Mouse (Mus musculus): ENCODE measurements around the gene Fam126a. TPM values are rescaled to one million over a fixed set of nuclear protein-coding genes. Genes with fewer than 3 reads are reported as not detected.
A peak's percentile ranks its signal among the peaks of the same experiment; 100 is the strongest.

Gene Fam126a
- total RNA-seq, 2 experiments from 2014 or later: 10.6 to 11.3 TPM

GRCm38 (mm10) chr5:24041341-24041852, 10.9 kb upstream of the Fam126a start:
- no peak for ATAC-seq (replicated peaks; ENCODE audit: poor library complexity, severe bottlenecking)

- ATAC-seq (replicated peaks; ENCODE audit: poor library complexity, severe bottlenecking): no peak
These were observed 10.1 kb upstream of the Fam126a start for GRCm38 (mm10) chr5:24040601-24041000.

DNA sequence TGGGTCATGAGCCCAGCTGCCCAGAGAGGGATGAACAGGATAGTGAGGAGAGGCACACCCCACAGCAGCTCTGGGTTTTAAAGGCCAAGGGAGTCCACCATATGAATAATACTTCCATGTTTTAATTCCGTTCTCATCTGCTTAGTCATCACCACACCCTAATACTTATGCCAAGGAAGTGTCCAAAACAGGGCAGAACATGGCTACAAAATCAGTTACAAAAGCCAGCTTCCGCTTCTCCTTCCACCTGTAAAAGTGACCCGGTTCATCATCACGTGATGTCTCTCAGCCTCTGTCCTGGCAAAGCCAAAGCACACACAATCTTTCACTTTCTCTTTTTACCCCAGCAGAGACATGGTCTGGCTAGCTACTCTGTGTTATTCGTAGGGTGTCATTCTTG, 8.9 kb upstream of the Fam126a start:
- ATAC-seq (replicated peaks; ENCODE audit: poor library complexity, severe bottlenecking): peak; percentile 68

DNA sequence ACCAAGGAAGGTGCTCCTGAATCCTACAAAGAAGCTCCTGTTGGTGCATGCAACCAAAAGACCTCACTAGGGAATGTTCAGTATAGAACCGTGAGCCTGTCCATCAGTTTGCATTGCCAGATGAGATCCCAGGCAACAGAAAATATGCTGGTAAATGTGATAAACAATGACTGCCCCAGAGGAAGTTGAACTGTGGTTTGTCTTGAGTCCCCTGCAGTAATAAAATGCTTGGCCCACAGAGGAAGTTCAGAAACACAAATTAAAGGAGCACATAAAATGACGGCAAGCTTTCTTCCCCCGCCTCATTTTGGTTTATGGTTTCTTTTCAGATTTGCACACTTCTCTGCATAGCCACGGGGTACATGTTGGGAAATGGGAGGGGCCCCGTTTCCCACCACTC, 8.3 kb upstream of the Fam126a start:
- peak; percentile 48 for ATAC-seq (replicated peaks; ENCODE audit: poor library complexity, severe bottlenecking)

DNA sequence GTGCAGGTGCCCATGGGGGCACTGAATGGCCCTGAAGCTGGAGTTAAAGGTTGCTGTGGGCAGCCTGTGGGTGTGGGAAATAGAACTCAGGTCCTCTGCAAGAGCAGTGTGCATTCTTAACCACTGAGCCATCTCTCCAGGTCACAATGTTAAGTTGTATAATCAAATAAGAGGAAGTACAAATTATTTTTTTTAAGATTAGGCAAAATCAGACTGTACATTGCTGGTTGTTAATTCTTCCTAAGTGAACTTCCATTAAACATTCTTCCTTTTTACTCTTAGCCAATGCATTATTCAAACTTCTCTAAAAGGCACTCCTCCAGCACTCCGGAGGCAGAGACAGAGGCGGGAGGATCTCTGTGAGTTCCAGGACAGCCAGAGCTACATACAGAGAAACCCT, 7.7 kb upstream of the Fam126a start:
- peak; percentile 21 for ATAC-seq (replicated peaks; ENCODE audit: poor library complexity, severe bottlenecking)

DNA sequence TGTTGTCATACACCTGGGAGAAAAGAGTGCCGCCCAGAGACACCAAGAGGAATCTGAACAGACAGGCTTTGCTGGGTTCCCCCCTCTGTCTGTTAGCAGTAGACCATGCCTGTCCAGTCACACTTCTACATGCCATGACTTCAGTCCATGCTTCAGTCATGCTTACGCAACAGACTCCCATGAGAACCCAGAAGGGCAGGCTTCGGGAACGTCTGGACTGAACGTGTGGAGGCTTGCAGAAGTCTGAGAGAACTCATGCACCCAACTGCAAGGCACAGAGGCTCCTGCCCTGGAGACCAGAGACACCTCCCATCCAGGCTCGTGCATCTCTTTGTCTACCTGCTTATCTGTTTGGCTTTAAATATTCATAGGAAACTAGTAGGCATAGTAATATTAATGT, 6.2 kb upstream of the Fam126a start:
- no peak for ATAC-seq (replicated peaks; ENCODE audit: poor library complexity, severe bottlenecking)

DNA sequence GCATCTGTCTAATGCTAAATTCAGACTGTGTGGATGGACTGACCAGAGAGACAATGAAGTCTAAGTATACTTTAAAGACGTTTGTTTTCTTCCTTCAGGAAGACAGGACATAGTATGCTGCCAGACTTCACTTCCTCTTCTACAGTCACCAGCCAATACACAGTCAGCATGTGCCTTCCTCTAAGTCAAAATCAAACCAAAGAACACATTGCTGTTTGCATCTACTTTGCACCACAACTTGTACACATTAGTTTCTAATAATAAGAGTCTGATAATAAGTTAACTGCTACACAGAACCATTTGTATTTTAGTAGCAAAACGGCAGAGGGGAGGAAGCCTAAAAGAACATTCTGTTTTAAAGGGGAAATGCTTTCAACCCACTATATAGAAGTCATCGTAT, 4.5 kb upstream of the Fam126a start:
- no peak; the same call in 1 of the 2 replicates for ATAC-seq (replicated peaks; ENCODE audit: poor library complexity, severe bottlenecking)

GRCm38 (mm10) chr5:24034091-24034490, 3.6 kb upstream of the Fam126a start:
- no peak for ATAC-seq (replicated peaks; ENCODE audit: poor library complexity, severe bottlenecking)

DNA sequence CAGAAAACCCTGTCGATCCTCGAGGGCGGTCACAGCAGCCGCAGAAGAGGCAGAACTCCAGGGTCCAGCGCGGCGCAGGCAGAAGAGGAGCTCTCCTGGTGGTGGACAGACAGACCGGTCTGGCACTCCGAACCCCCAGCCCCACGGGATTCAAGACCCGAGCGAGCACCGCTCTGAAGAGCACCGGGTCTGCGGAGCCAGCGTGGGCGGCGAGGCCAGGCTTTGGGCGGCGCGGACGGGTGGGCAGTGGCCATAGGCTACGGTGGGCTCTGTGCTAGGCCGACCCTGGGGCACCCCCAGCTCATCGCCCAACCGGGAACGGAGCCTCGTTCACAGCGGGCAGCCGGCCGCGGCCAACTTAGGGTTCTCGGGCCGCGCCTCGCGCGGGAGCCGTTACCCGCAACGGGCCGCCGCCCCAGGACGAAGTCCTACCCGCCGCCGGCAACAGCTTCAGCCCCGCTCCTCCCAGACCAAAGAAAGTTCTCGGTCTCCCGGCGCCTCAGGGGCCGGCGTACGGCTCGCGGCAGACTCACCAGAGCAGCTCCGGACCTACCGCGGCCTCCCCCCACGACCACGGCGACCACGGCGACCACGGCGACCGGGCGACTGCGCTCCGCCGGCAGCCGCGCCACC, 428 bp downstream of the Fam126a start:
- ATAC-seq (replicated peaks; ENCODE audit: poor library complexity, severe bottlenecking): peak; percentile 11; the same call in 1 of the 2 replicates

- peak; percentile 40 for ATAC-seq (replicated peaks; ENCODE audit: poor library complexity, severe bottlenecking)
These were observed 1.1 kb downstream of the Fam126a start for GRCm38 (mm10) chr5:24029331-24029771.

GRCm38 (mm10) chr5:24024957-24025356, 5.5 kb downstream of the Fam126a start:
- ATAC-seq (replicated peaks; ENCODE audit: poor library complexity, severe bottlenecking): no peak

- no peak for ATAC-seq (replicated peaks; ENCODE audit: poor library complexity, severe bottlenecking)
These were observed 7.3 kb downstream of the Fam126a start for GRCm38 (mm10) chr5:24023226-24023625.

DNA sequence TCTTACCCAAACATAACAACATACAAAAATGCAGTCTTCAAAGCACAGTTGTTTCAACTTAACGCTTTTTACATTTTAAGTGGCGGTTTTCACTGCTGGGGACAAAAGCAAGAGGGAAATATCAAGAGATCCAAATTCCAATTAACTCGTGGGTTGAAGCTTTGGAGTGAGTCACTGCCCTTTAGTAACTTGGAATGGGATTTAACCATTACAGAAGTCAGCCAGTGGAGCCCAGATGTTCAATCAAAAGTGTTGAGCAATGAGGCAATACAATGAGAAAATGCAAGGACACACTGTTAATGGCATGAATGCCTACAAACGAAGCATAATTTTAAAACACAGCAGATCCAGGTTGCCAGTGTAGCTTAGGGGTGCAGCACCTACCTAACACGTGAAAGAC, 8.8 kb downstream of the Fam126a start:
- no peak for ATAC-seq (replicated peaks; ENCODE audit: poor library complexity, severe bottlenecking)

- no peak for ATAC-seq (replicated peaks; ENCODE audit: poor library complexity, severe bottlenecking)
These were observed 10.1 kb downstream of the Fam126a start for GRCm38 (mm10) chr5:24020380-24020779.

DNA sequence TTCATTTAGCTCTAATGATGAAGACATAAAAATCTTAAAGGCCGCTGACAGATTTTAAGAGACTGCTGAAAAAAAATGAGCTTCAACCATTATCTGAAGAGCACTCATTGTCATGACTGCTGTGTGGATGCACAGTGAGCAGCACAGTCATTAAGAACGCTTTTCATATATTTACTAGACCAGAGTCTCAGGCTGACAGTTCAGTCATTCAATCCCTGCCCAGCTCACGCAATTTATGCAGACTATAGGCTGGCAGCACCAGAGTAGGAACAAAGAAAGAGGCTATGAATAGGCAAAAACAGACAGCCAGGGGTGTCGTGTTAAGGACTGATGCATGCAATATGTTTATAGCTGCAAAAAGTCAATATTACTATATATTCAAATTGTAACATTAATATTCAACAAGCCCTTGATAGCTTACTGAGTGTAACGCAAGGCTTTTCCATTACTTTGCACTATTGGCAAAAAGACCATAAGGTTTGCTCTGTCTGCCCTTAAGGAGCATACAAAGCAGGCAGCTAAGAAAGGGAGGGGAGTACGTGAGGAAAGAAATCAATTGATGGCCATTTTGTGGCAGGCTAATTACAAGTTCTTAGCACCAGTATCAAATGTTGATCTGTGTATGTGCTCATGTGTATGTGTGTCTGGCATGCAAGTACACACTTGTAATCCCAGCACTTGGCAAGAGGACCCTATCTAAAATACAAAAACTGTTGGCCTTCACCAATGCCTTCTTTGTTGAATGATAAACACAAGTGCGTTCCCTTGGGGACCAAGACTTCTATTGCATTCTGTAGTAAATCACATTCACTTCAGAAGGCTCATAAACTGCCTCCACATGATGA, 10.9 kb downstream of the Fam126a start:
- no peak for ATAC-seq (replicated peaks; ENCODE audit: poor library complexity, severe bottlenecking)

DNA sequence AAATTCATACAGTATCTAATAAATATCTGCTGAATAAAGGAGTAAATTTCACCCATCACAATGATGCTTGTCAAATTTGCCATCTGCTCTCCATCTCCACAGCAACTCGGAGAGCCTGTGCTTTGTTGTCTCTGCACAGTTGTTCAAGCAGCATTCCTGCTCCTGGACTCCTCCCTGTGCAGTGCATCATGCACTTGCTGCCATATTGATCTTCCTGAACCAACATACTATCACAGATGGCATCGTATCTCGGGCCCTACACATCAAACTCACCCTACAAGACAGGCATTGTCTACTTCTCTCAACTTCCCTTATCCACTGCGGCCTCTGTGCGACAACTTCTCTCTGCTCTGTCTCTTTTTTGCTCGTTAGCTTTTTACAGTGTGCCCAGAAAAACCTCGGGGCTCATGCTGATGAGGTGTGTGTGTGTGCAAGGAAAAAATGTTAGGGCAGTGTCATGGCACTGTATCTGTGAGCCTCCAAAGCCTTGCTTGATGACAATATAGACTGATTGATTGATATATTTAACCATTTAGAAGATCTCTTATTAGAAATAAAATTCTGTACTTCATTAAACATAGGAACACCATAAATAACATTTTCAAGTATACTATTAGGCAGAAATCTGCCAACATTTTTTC, 11.7 kb downstream of the Fam126a start:
- no peak for ATAC-seq (replicated peaks; ENCODE audit: poor library complexity, severe bottlenecking)

GRCm38 (mm10) chr5:24016912-24017311, 13.6 kb downstream of the Fam126a start:
- ATAC-seq (replicated peaks; ENCODE audit: poor library complexity, severe bottlenecking): no peak

- ATAC-seq (replicated peaks; ENCODE audit: poor library complexity, severe bottlenecking): no peak
These were observed 17.0 kb downstream of the Fam126a start for GRCm38 (mm10) chr5:24013338-24014003.

DNA sequence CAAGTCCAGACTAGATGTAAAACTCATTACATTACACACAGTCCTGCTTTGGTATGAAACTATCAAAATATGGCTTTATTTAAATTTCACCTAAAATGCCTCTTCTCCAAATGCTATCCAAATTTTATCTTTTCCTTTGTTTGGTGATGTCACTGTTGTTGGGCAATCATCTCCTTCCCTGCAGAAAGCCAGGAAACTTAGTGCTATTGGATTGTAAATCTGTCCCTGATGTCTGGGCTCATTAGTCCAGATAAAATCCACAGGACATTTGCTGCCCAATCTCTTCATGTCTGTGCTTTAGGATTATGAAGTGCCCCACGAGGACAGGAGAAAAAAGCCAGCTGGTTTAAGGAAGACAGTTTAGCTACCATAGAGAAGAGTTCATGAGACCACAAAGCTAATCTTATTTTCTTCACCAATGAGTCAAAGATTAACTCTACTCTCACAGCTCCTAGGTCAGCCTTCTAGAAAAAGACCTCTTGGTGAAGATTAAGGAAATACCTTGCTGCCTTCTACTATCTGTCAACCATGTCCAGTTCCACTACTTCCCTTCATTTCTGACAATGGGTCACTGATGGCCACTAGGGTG, 31.3 kb downstream of the Fam126a start:
- ATAC-seq (replicated peaks; ENCODE audit: poor library complexity, severe bottlenecking): no peak

- no peak for ATAC-seq (replicated peaks; ENCODE audit: poor library complexity, severe bottlenecking)
These were observed 34.5 kb downstream of the Fam126a start for GRCm38 (mm10) chr5:23995951-23996350.
